Mouse (Mus musculus) liver, embryonic 16.5 days (tissue): ENCODE results near the gene Ccdc110. TPM values are rescaled to one million over a fixed set of nuclear protein-coding genes. Genes with fewer than 3 reads are reported as not detected.

Source experiments
- ATAC-seq: fragments of 200-750 bp; cut with Nextera tagmentation; 2 replicates; pipeline ENCODE4 v1.8.0; 2017; ENCODE audit warnings: low read depth, mild to moderate bottlenecking, moderate number of reproducible peaks, moderate library complexity
- H3K27ac ChIP-seq: fragments of 300-500 bp; sonication (generic); 2 replicates; pipeline ENCODE4 v1.5.1; 2014; ENCODE audit warnings: mild to moderate bottlenecking, low read length
- H3K27me3 ChIP-seq: fragments of 300-500 bp; sonication (generic); 2 replicates; pipeline ENCODE4 v1.6.1; 2014; ENCODE audit warnings: low read depth, low read length, mixed read lengths; ENCODE audit not compliant: control insufficient read depth, insufficient read depth
- H3K36me3 ChIP-seq: fragments of 300-500 bp; sonication (generic); 2 replicates; pipeline ENCODE4 v1.6.1; 2014; ENCODE audit warnings: mild to moderate bottlenecking; ENCODE audit not compliant: control insufficient read depth, insufficient read depth
- H3K4me1 ChIP-seq: fragments of 300-500 bp; sonication (generic); 2 replicates; pipeline ENCODE4 v1.6.1; 2014; ENCODE audit warnings: low read depth, low read length, mixed read lengths; ENCODE audit not compliant: control insufficient read depth
- H3K4me2 ChIP-seq: fragments of 300-500 bp; sonication (generic); 2 replicates; pipeline ENCODE4 v1.6.1; 2014; ENCODE audit warnings: low read depth, low read length, mixed read lengths
- H3K4me3 ChIP-seq: fragments of 300-500 bp; sonication (generic); 2 replicates; pipeline ENCODE4 v1.5.1; 2014; ENCODE audit warnings: low read depth, mild to moderate bottlenecking, low read length
- H3K9ac ChIP-seq: fragments of 300-500 bp; sonication (generic); 2 replicates; pipeline ENCODE4 v1.6.1; 2014; ENCODE audit warnings: low read depth, low read length
- H3K9me3 ChIP-seq: fragments of 300-500 bp; sonication (generic); replicated peaks from 2 replicates; pipeline ENCODE4 v1.6.1; 2016; ENCODE audit warnings: low read length; ENCODE audit not compliant: control insufficient read depth
- WGBS: fragments of 180-500 bp; shearing (Covaris S2); extraction: QIAGEN DNeasy Blood & Tissue Kit; methylation state at CpG from one replicate; pipeline ENCODE4 v1.1.7; 2014; ENCODE audit not compliant: insufficient replicate concordance; 5-methylcytosine and 5-hydroxymethylcytosine counted together
- polyA plus RNA-seq: library from polyadenylated mRNA; unstranded; fragments of >200 nt; fragmentation: Nextera tagmentation; extraction: Ambion mirVana; gene quantifications from 2 replicates; pipeline ENCODE4 v1.2.1, GENCODE M21; 2015

Ccdc110 gene
- polyA plus RNA-seq, 1 experiment from 2014 or later, result not detected

DNA sequence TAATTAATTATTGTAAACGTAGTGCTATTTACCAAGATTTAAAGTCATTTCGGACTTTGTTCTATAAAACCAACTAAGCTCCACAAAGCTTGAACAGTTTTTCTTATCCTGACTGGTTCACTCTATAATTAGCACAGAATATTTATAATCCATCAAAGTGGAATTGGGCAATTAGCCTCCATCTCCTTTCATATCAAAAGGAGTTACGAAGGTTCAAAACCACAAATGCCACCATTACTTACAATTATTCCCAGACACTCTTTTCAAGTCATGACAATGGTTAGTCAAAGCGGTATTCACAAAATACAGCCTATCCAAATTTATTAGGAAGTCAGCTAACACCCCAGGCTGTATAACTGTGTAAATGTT lies 28.2 kb upstream of the Ccdc110 start:
- no peak overlapping the region for H3K4me2 ChIP-seq
- no peaks in the 10 kb centered on the region for H3K4me1 ChIP-seq
- ATAC-seq, result no peak
- no peak overlapping the region for H3K9ac ChIP-seq
- H3K27ac ChIP-seq, result no peak overlapping the region
- no peak overlapping the region for H3K4me3 ChIP-seq
- H3K27me3 ChIP-seq, result no peaks in the 10 kb centered on the region
- H3K36me3 ChIP-seq, result no peaks in the 10 kb centered on the region
- no peaks in the 10 kb centered on the region for H3K9me3 ChIP-seq
- 72% methylated on average over 4 of the region's 4 CpGs for WGBS

DNA sequence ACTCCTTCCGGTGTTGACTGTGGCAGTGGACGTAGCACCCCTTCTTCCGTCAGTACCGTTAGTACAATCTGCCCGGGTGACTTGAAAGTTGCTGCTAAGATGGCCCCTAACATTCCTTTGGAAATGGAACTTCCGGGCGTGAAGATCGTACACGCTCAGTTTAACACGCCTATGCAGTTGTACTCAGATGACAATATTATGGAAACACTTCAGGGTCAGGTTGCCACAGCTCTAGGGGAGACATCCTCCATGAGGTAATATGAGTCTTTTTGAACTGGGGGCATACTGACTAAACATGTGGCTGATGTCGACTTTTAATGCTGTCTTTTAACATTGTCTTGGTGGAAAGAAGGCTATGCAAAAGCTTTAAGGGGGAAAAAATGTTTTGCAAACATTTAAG lies 20.7 kb upstream of the Ccdc110 start:
- Histone ChIP-seq H3K27ac (no peak overlapping the region), H3K9me3 (no peaks in the 10 kb centered on the region), H3K4me3 (no peak overlapping the region), H3K4me2 (no peak overlapping the region), H3K27me3 (no peaks in the 10 kb centered on the region), H3K9ac (no peak overlapping the region), H3K4me1 (no peaks in the 10 kb centered on the region), H3K36me3 (no peaks in the 10 kb centered on the region)
- ATAC-seq, result no peak
- WGBS, result 79% methylated on average over 11 of the region's 11 CpGs

DNA sequence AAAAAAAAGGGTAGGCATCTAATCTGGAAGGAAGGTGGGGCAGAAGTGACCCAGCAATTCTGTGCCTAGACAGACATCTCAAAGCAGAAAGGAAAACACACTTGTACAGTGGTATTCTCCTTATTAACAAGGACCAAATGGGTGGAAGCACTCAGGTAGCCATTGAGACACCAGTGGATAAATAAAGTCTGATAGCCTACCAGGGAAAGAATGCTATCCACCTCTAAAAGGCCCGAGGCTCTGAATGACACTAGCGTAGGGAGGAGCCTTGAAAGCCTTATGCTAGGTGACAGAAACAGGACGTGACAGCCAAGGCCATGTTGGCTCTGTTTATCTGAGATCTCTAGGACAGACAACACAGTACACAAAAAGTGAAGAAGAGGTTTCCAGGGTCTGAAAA lies 17.9 kb upstream of the Ccdc110 start:
- WGBS, result 48% methylated on average over 3 of the region's 3 CpGs
- Histone ChIP-seq H3K9ac (no peak overlapping the region), H3K9me3 (no peaks in the 10 kb centered on the region), H3K36me3 (no peaks in the 10 kb centered on the region), H3K27ac (no peak overlapping the region), H3K4me2 (no peak overlapping the region), H3K4me1 (no peaks in the 10 kb centered on the region), H3K4me3 (no peak overlapping the region), H3K27me3 (no peaks in the 10 kb centered on the region)
- no peak for ATAC-seq

DNA sequence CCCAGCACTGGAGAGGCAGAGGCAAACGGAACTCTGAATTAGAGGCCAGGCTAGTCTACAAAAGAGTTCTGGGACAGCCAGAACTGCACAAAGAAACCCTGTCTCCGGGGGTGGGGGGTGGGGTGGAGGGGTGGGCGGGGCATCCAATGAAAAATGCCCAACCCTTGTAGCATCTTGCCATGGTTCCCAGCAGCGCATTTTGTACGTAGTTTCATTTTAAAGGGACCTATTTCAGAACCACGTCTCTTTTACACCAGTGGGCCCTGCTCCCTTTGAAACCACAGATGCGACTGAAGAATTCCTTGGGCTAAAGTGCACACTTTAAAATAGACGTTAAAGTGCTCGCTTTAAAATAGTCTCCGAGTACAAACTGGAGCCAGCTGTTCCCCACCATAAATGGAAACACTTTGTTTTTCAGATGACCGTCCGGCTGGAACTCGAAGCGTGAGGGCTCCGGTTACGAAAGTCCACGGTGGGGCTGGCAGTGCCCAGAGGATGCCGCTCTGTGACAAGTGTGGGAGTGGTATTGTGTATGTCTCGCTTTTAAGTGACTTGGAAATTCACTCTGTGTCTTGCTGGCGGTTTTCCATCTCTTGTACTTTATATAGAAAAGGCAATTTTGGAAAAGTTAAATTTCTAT lies 17.3 kb upstream of the Ccdc110 start:
- no peak overlapping the region for H3K4me2 ChIP-seq
- WGBS, result 83% methylated on average over 20 of the region's 20 CpGs
- H3K9me3 ChIP-seq, result no peaks in the 10 kb centered on the region
- no peak overlapping the region for H3K9ac ChIP-seq
- no peaks in the 10 kb centered on the region for H3K4me1 ChIP-seq
- H3K27me3 ChIP-seq, result no peaks in the 10 kb centered on the region
- H3K4me3 ChIP-seq, result no peak overlapping the region
- ATAC-seq, result no peak
- no peaks in the 10 kb centered on the region for H3K36me3 ChIP-seq
- H3K27ac ChIP-seq, result no peak overlapping the region

DNA sequence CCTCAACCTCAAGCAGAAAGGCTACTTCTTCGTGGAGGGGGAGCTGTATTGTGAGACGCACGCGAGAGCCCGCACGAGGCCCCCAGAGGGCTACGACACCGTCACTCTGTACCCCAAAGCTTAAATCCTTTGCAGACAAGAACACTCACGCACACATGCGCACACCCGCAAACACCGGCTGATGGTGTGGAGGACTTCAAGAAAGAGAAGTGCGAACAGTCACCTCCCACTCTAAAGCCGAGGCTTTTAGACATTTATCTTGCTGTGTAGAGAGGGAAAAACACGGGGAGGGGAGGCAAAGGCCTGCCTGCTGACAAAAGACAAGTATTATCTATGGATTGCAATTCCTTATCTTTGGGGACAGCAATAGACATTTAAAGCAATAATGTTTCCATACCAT lies 15.5 kb upstream of the Ccdc110 start:
- Histone ChIP-seq H3K9ac (no peak overlapping the region), H3K9me3 (no peaks in the 10 kb centered on the region), H3K4me3 (no peak overlapping the region), H3K36me3 (no peaks in the 10 kb centered on the region), H3K27ac (no peak overlapping the region), H3K4me1 (no peaks in the 10 kb centered on the region), H3K4me2 (no peak overlapping the region), H3K27me3 (no peaks in the 10 kb centered on the region)
- WGBS, result 70% methylated on average over 15 of the region's 15 CpGs
- no peak for ATAC-seq

GRCm38 (mm10) chr8:45920392-45920791 lies 14.0 kb upstream of the Ccdc110 start:
- H3K27ac ChIP-seq, result no peak overlapping the region
- H3K36me3 ChIP-seq, result no peaks in the 10 kb centered on the region
- H3K4me2 ChIP-seq, result no peak overlapping the region
- ATAC-seq, result no peak
- no peaks in the 10 kb centered on the region for H3K27me3 ChIP-seq
- H3K9me3 ChIP-seq, result no peaks in the 10 kb centered on the region
- no peak overlapping the region for H3K4me3 ChIP-seq
- WGBS, result 75% methylated on average over 7 of the region's 7 CpGs
- no peak overlapping the region for H3K9ac ChIP-seq
- no peaks in the 10 kb centered on the region for H3K4me1 ChIP-seq

GRCm38 (mm10) chr8:45922116-45922515 lies 12.3 kb upstream of the Ccdc110 start:
- no peak overlapping the region for H3K4me3 ChIP-seq
- H3K4me1 ChIP-seq, result no peaks in the 10 kb centered on the region
- H3K9me3 ChIP-seq, result no peaks in the 10 kb centered on the region
- H3K9ac ChIP-seq, result no peak overlapping the region
- no peaks in the 10 kb centered on the region for H3K36me3 ChIP-seq
- WGBS, result 86% methylated on average over 7 of the region's 7 CpGs
- no peak overlapping the region for H3K27ac ChIP-seq
- H3K27me3 ChIP-seq, result no peaks in the 10 kb centered on the region
- H3K4me2 ChIP-seq, result no peak overlapping the region
- ATAC-seq, result no peak

DNA sequence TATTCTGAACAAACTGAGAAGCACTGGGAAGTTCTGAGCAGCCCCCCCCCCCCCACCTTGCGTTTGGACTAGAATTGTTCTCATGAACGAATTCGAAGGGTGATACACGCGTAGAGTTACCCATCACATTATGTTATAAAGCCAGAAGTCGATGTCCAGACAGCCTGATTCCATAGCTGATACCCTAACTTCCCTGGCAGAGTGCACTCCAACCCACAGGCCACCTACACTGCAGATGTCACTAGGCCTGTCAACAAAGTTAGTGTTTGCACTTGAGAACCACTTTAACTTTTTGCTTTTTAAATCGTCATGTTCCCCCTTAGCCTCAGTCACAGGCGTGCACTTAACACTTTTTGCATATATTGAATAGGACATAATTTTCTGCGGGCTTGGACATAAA lies 2.6 kb downstream of the Ccdc110 start:
- WGBS, result 66% methylated on average over 9 of the region's 9 CpGs
- Histone ChIP-seq H3K9ac (no peak overlapping the region), H3K27ac (no peak overlapping the region), H3K27me3 (no peaks in the 10 kb centered on the region), H3K4me1 (no peaks in the 10 kb centered on the region), H3K4me2 (no peak overlapping the region), H3K4me3 (no peak overlapping the region), H3K9me3 (no peaks in the 10 kb centered on the region), H3K36me3 (no peaks in the 10 kb centered on the region)
- no peak for ATAC-seq

GRCm38 (mm10) chr8:45946283-45946682 lies 11.9 kb downstream of the Ccdc110 start:
- Histone ChIP-seq H3K27ac (no peak overlapping the region), H3K27me3 (no peaks in the 10 kb centered on the region), H3K4me3 (no peak overlapping the region), H3K4me1 (no peaks in the 10 kb centered on the region), H3K9ac (no peak overlapping the region), H3K36me3 (no peaks in the 10 kb centered on the region), H3K9me3 (no peaks in the 10 kb centered on the region), H3K4me2 (no peak overlapping the region)
- 68% methylated on average over 4 of the region's 4 CpGs for WGBS
- no peak for ATAC-seq
